Mouse (Mus musculus): Measurements from ENCODE around the gene Rbms2. TPM values are rescaled to one million over a fixed set of nuclear protein-coding genes. Genes with fewer than 3 reads are reported as not detected.
"Not testable (repeated sequence)": the region's sequence is repeated elsewhere in the genome, so short reads cannot be mapped to it uniquely, and the experiment has no call there.

The Rbms2 gene
- polyA plus RNA-seq, 1 experiment from 2014 or later: 32.6 TPM

- Histone ChIP-seq H3K9ac (ENCODE audit: low read length) (no peak overlapping the region), H3K36me3 (ENCODE audit: control insufficient read depth, insufficient read depth, low read length) (peaks cover 69% of the 10 kb centered on the region), H3K4me1 (ENCODE audit: control insufficient read depth in 2 of 2, insufficient read depth in 2 of 2, low read length in 2 of 2) (peaks cover 12 to 40% of the 10 kb centered on the region in 2 experiments), H3K9me3 (ENCODE audit: control insufficient read depth, low read length) (no peaks in the 10 kb centered on the region), H3K27me3 (ENCODE audit: control insufficient read depth, insufficient read depth, low read length) (no peaks in the 10 kb centered on the region), H3K4me2 (ENCODE audit: low read length) (no peak overlapping the region), H3K27ac (replicated peaks in 1 of 2; ENCODE audit: control insufficient read depth in 1 of 2, insufficient read depth in 1 of 2, low read depth in 2 of 2, low read length in 2 of 2) (no peak overlapping the region), H3K4me3 (ENCODE audit: control insufficient read depth in 1 of 2, insufficient read depth in 1 of 2, low read depth in 1 of 2, low read length in 2 of 2) (no peak overlapping the region)
- no peak for ATAC-seq (ENCODE audit: insufficient number of reproducible peaks, insufficient read depth, low FRiP score, low read depth)
- WGBS: 84% methylated on average over 5 of the region's 5 CpGs
Observed at GRCm38 (mm10) chr10:128088181-128088580, 91.9 kb downstream of the Rbms2 start.

GRCm38 (mm10) chr10:128087216-128087615, 92.9 kb downstream of the Rbms2 start:
- not testable (repeated sequence) for H3K4me3 ChIP-seq (ENCODE audit: control insufficient read depth in 1 of 2, insufficient read depth in 1 of 2, low read depth in 1 of 2, low read length in 2 of 2); H3K27ac ChIP-seq (replicated peaks in 1 of 2; ENCODE audit: control insufficient read depth in 1 of 2, insufficient read depth in 1 of 2, low read depth in 2 of 2, low read length in 2 of 2); H3K9ac ChIP-seq (ENCODE audit: low read length); H3K4me2 ChIP-seq (ENCODE audit: low read length); H3K27me3 ChIP-seq (ENCODE audit: control insufficient read depth, insufficient read depth, low read length); ATAC-seq (ENCODE audit: insufficient number of reproducible peaks, insufficient read depth, low FRiP score, low read depth); H3K9me3 ChIP-seq (ENCODE audit: control insufficient read depth, low read length)
- Histone ChIP-seq H3K4me1 (ENCODE audit: control insufficient read depth in 2 of 2, insufficient read depth in 2 of 2, low read length in 2 of 2) (peaks cover 12 to 40% of the 10 kb centered on the region in 2 experiments), H3K36me3 (ENCODE audit: control insufficient read depth, insufficient read depth, low read length) (peaks cover 69% of the 10 kb centered on the region)
- 55% methylated on average over 2 of the region's 2 CpGs for WGBS

- Histone ChIP-seq H3K4me2 (ENCODE audit: low read length) (peak overlapping the region; percentile 87), H3K4me3 (ENCODE audit: control insufficient read depth in 1 of 2, insufficient read depth in 1 of 2, low read depth in 1 of 2, low read length in 2 of 2) (no peak overlapping the region), H3K9me3 (ENCODE audit: control insufficient read depth, low read length) (no peaks in the 10 kb centered on the region), H3K27ac (replicated peaks in 1 of 2; ENCODE audit: control insufficient read depth in 1 of 2, insufficient read depth in 1 of 2, low read depth in 2 of 2, low read length in 2 of 2) (no peak overlapping the region), H3K9ac (ENCODE audit: low read length) (no peak overlapping the region), H3K4me1 (ENCODE audit: control insufficient read depth in 2 of 2, insufficient read depth in 2 of 2, low read length in 2 of 2) (peaks cover 7 to 40% of the 10 kb centered on the region in 2 experiments), H3K27me3 (ENCODE audit: control insufficient read depth, insufficient read depth, low read length) (no peaks in the 10 kb centered on the region), H3K36me3 (ENCODE audit: control insufficient read depth, insufficient read depth, low read length) (peaks cover 69% of the 10 kb centered on the region)
- no peak for ATAC-seq (ENCODE audit: insufficient number of reproducible peaks, insufficient read depth, low FRiP score, low read depth)
- WGBS: 73% methylated on average over 6 of the region's 6 CpGs
Observed at GRCm38 (mm10) chr10:128086391-128086790, 93.7 kb downstream of the Rbms2 start.

GRCm38 (mm10) chr10:128084160-128084559, 95.9 kb downstream of the Rbms2 start:
- Histone ChIP-seq H3K4me3 (ENCODE audit: control insufficient read depth in 1 of 2, insufficient read depth in 1 of 2, low read depth in 1 of 2, low read length in 2 of 2) (peak overlapping the region; percentile 88 to 89), H3K27ac (replicated peaks in 1 of 2; ENCODE audit: control insufficient read depth in 1 of 2, insufficient read depth in 1 of 2, low read depth in 2 of 2, low read length in 2 of 2) (peak overlapping the region; percentile 90 to 93), H3K36me3 (ENCODE audit: control insufficient read depth, insufficient read depth, low read length) (peaks cover 53% of the 10 kb centered on the region), H3K27me3 (ENCODE audit: control insufficient read depth, insufficient read depth, low read length) (no peaks in the 10 kb centered on the region), H3K4me1 (ENCODE audit: control insufficient read depth in 2 of 2, insufficient read depth in 2 of 2, low read length in 2 of 2) (peaks cover 7 to 26% of the 10 kb centered on the region in 2 experiments), H3K9me3 (ENCODE audit: control insufficient read depth, low read length) (no peaks in the 10 kb centered on the region), H3K4me2 (ENCODE audit: low read length) (peak overlapping the region; percentile 87), H3K9ac (ENCODE audit: low read length) (peak overlapping the region; percentile 99)
- 0% methylated on average over 3 of the region's 3 CpGs for WGBS
- no peak for ATAC-seq (ENCODE audit: insufficient number of reproducible peaks, insufficient read depth, low FRiP score, low read depth)

- Histone ChIP-seq H3K9ac (ENCODE audit: low read length) (peak overlapping the region; percentile 99), H3K27me3 (ENCODE audit: control insufficient read depth, insufficient read depth, low read length) (no peaks in the 10 kb centered on the region), H3K36me3 (ENCODE audit: control insufficient read depth, insufficient read depth, low read length) (peaks cover 49% of the 10 kb centered on the region), H3K4me1 (ENCODE audit: control insufficient read depth in 2 of 2, insufficient read depth in 2 of 2, low read length in 2 of 2) (peaks cover 7 to 26% of the 10 kb centered on the region in 2 experiments), H3K4me3 (ENCODE audit: control insufficient read depth in 1 of 2, insufficient read depth in 1 of 2, low read depth in 1 of 2, low read length in 2 of 2) (peak overlapping the region; percentile 88 to 89), H3K9me3 (ENCODE audit: control insufficient read depth, low read length) (no peaks in the 10 kb centered on the region), H3K27ac (replicated peaks in 1 of 2; ENCODE audit: control insufficient read depth in 1 of 2, insufficient read depth in 1 of 2, low read depth in 2 of 2, low read length in 2 of 2) (peak overlapping the region; percentile 90 to 93), H3K4me2 (ENCODE audit: low read length) (peak overlapping the region; percentile 87)
- 0% methylated on average over 22 of the region's 22 CpGs for WGBS
- no peak for ATAC-seq (ENCODE audit: insufficient number of reproducible peaks, insufficient read depth, low FRiP score, low read depth)
Observed at GRCm38 (mm10) chr10:128083688-128084087, 96.4 kb downstream of the Rbms2 start.

GRCm38 (mm10) chr10:128082880-128083421, 97.1 kb downstream of the Rbms2 start, which contains the start of gene Atp5b:
Gene Atp5b (plus strand): TSS chr10:128083273.
- Histone ChIP-seq H3K36me3 (ENCODE audit: control insufficient read depth, insufficient read depth, low read length) (peaks cover 45% of the 10 kb centered on the region), H3K27ac (replicated peaks in 1 of 2; ENCODE audit: control insufficient read depth in 1 of 2, insufficient read depth in 1 of 2, low read depth in 2 of 2, low read length in 2 of 2) (peak within 1 kb of the TSS; percentile 93 to 96), H3K9me3 (ENCODE audit: control insufficient read depth, low read length) (no peaks in the 10 kb centered on the region), H3K4me2 (ENCODE audit: low read length) (peak within 1 kb of the TSS; percentile 87), H3K27me3 (ENCODE audit: control insufficient read depth, insufficient read depth, low read length) (no peaks in the 10 kb centered on the region), H3K9ac (ENCODE audit: low read length) (peak within 1 kb of the TSS; percentile 99), H3K4me3 (ENCODE audit: control insufficient read depth in 1 of 2, insufficient read depth in 1 of 2, low read depth in 1 of 2, low read length in 2 of 2) (peak within 1 kb of the TSS; percentile 88 to 89), H3K4me1 (ENCODE audit: control insufficient read depth in 2 of 2, insufficient read depth in 2 of 2, low read length in 2 of 2) (peaks cover 7 to 26% of the 10 kb centered on the region in 2 experiments)
- WGBS: under 1% methylated on average over 34 of the region's 34 CpGs
- ATAC-seq (ENCODE audit: insufficient number of reproducible peaks, insufficient read depth, low FRiP score, low read depth): peak; percentile 97

- no peak for ATAC-seq (ENCODE audit: insufficient number of reproducible peaks, insufficient read depth, low FRiP score, low read depth)
- H3K9ac ChIP-seq (ENCODE audit: low read length): peak overlapping the region; percentile 88
- H3K4me2 ChIP-seq (ENCODE audit: low read length): peak overlapping the region; percentile 69
- H3K27me3 ChIP-seq (ENCODE audit: control insufficient read depth, insufficient read depth, low read length): no peaks in the 10 kb centered on the region
- H3K27ac ChIP-seq (replicated peaks in 1 of 2; ENCODE audit: control insufficient read depth in 1 of 2, insufficient read depth in 1 of 2, low read depth in 2 of 2, low read length in 2 of 2): peak overlapping the region; percentile 90 to 96
- 5% methylated on average over 9 of the region's 9 CpGs for WGBS
- H3K4me3 ChIP-seq (ENCODE audit: control insufficient read depth in 1 of 2, insufficient read depth in 1 of 2, low read depth in 1 of 2, low read length in 2 of 2): peak overlapping the region; percentile 59 to 70
- peaks cover 7 to 26% of the 10 kb centered on the region in 2 experiments for H3K4me1 ChIP-seq (ENCODE audit: control insufficient read depth in 2 of 2, insufficient read depth in 2 of 2, low read length in 2 of 2)
- H3K36me3 ChIP-seq (ENCODE audit: control insufficient read depth, insufficient read depth, low read length): peaks cover 44% of the 10 kb centered on the region
- H3K9me3 ChIP-seq (ENCODE audit: control insufficient read depth, low read length): no peaks in the 10 kb centered on the region
Observed at GRCm38 (mm10) chr10:128082477-128082808, 97.7 kb downstream of the Rbms2 start.
